Mouse (Mus musculus) lung, postnatal 0 days (tissue): ENCODE data around the gene Arhgef11. TPM values are rescaled to one million over a fixed set of nuclear protein-coding genes. Genes with fewer than 3 reads are reported as not detected.

Experiments
- ATAC-seq: fragments of 200-750 bp; cut with Nextera tagmentation; 2 replicates; pipeline ENCODE4 v1.8.0; 2017; ENCODE audit warnings: moderate library complexity
- DNase-seq: peaks from one replicate; pipeline ENCODE4 v3.0.0-alpha.2; 2016; ENCODE audit warnings: low spot score
- H3K27ac ChIP-seq: fragments of 300-500 bp; sonication (generic); 2 replicates; pipeline ENCODE4 v1.5.1; 2014; ENCODE audit warnings: antibody characterized with exemption, mild to moderate bottlenecking, low read length, mixed read lengths
- H3K27me3 ChIP-seq: fragments of 300-500 bp; sonication (generic); replicated peaks from 2 replicates; pipeline ENCODE4 v1.6.1; 2014; ENCODE audit warnings: low read length, mixed read lengths; ENCODE audit not compliant: insufficient read depth
- H3K36me3 ChIP-seq: fragments of 300-500 bp; sonication (generic); 2 replicates; pipeline ENCODE4 v1.6.1; 2014; ENCODE audit warnings: low read length, mixed read lengths; ENCODE audit not compliant: insufficient read depth
- H3K4me1 ChIP-seq: fragments of 300-500 bp; sonication (generic); 2 replicates; pipeline ENCODE4 v1.6.1; 2014; ENCODE audit warnings: antibody characterized with exemption, low read depth, low read length, mixed read lengths; ENCODE audit not compliant: insufficient read depth
- H3K4me2 ChIP-seq: fragments of 300-500 bp; sonication (generic); replicated peaks from 2 replicates; pipeline ENCODE4 v1.6.1; 2014; ENCODE audit warnings: low read depth, mild to moderate bottlenecking, low read length, moderate library complexity, mixed read lengths
- H3K4me3 ChIP-seq: fragments of 300-500 bp; sonication (generic); 2 replicates; pipeline ENCODE4 v1.5.1; 2014; ENCODE audit warnings: low read depth, low read length
- H3K9ac ChIP-seq: fragments of 300-500 bp; sonication (generic); replicated peaks from 2 replicates; pipeline ENCODE4 v1.6.1; 2014; ENCODE audit warnings: low read depth, mild to moderate bottlenecking
- H3K9me3 ChIP-seq: fragments of 300-500 bp; sonication (generic); 2 replicates; pipeline ENCODE4 v1.6.1; 2016; ENCODE audit warnings: low read length, mixed read lengths
- CTCF ChIP-seq: IDR thresholded peaks from 2 replicates; pipeline ENCODE4 v1.5.1; 2016; ENCODE audit warnings: antibody characterized with exemption, mild to moderate bottlenecking
- EP300 ChIP-seq: IDR thresholded peaks from 2 replicates; pipeline ENCODE4 v1.6.1; 2016; ENCODE audit warnings: antibody characterized with exemption, mild to moderate bottlenecking, control low read depth
- WGBS: fragments of 180-500 bp; shearing (Covaris S2); extraction: QIAGEN DNeasy Blood & Tissue Kit; methylation state at CpG from one replicate; pipeline ENCODE4 v1.1.7; 2014; 5-methylcytosine and 5-hydroxymethylcytosine counted together
- polyA plus RNA-seq: library from polyadenylated mRNA; unstranded; fragments of >200 nt; fragmentation: Nextera tagmentation; extraction: Ambion mirVana; gene quantifications from 2 replicates; pipeline ENCODE4 v1.2.1, GENCODE M21; 2015

The Arhgef11 gene
- polyA plus RNA-seq, 1 experiment from 2014 or later, result 9.8 TPM

DNA sequence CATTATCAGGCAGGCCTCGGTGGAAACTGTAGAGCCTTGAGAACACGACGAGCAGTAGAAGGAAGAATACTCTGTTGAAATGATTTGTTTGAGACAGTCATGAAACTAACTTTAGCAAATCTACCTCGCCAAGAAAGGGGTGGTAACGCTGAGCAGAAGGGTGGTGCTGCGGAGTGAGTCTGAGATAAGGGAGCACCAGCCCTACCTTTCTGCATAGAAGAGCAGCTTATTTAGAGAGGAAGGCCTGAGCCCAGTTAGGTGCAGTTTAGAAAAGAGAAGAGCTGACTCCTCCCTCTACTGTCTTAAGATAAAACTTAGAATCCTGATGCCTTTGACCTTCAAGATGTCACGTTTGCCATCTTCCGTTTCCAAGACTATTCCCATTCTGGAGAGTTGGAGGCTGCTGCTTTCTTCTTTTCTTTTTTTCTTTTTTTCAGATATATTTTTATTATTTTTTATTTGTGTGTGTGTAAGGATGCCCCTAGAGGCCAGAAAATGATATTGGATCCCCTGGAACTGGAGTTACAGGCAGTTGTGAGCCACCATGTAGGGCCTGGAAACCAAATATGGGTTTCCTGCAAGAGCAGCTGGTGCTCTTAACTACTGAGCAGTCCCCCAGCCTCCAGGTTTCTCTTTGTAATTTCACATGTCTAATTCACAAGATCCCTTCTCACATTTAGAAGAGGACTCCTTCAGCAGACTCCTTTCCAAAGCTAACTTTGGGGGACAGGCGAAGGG is 42.5 kb downstream of the Arhgef11 start:
- no peak overlapping the region for H3K4me2 ChIP-seq
- TF ChIP-seq EP300 (no peak), CTCF (no peak)
- no peak overlapping the region for H3K9ac ChIP-seq
- H3K4me1 ChIP-seq, result no peaks in the 10 kb centered on the region
- DNase-seq, result peak; percentile 12
- WGBS, result 82% methylated on average over 9 of the region's 9 CpGs
- no peak overlapping the region for H3K4me3 ChIP-seq
- no peak overlapping the region for H3K27ac ChIP-seq
- no peaks in the 10 kb centered on the region for H3K9me3 ChIP-seq
- no peaks in the 10 kb centered on the region for H3K36me3 ChIP-seq
- no peak for ATAC-seq
- H3K27me3 ChIP-seq, result no peaks in the 10 kb centered on the region

DNA sequence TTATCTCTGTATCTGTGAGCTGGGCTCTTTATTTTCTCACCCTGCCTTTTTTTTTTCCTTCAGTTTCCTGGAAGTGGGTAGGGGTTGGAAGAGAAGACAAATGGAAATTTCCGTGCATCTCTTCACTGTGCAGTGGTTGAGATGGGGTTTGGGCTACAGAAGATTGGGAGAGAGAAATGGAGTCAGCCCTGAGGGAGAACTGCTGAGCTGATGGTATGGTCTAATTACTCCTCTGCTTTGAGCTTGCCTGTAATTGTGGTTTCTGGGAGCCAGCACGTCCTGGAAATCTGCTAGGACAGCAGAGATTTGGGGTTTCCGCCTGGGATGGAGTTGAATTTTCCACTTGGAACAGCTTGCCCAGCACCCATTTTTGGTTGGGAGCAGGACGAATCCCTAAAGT is 43.1 kb downstream of the Arhgef11 start:
- Histone ChIP-seq H3K27ac (no peak overlapping the region), H3K27me3 (no peaks in the 10 kb centered on the region), H3K4me2 (no peak overlapping the region), H3K9me3 (no peaks in the 10 kb centered on the region), H3K9ac (no peak overlapping the region), H3K36me3 (no peaks in the 10 kb centered on the region), H3K4me1 (no peaks in the 10 kb centered on the region), H3K4me3 (no peak overlapping the region)
- 94% methylated on average over 4 of the region's 4 CpGs for WGBS
- no peak for TF ChIP-seq EP300
- TF ChIP-seq CTCF, result no peak
- ATAC-seq, result no peak
- DNase-seq, result no peak

DNA sequence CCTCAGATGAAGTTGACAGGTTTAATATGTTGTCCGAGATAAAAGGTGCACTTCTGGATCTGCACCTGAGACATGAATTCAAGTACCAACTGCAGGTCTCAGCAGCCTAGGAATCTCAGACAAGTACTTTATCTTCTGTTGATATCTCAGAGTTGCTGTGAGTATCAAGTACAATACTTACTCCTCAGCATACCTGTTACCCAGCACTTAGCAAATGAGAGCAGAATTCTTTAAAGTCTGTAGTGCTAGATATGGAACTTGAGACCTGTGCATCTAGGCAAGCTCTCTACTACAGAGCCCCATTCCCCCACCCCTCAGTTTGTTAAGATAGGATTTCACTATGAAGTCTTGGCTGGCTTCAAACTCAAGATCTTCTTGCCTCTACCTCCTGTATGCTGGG is 43.9 kb downstream of the Arhgef11 start:
- TF ChIP-seq CTCF, result no peak
- TF ChIP-seq EP300, result peak; percentile 74
- 51% methylated on average over 1 of the region's 1 CpGs for WGBS

DNA sequence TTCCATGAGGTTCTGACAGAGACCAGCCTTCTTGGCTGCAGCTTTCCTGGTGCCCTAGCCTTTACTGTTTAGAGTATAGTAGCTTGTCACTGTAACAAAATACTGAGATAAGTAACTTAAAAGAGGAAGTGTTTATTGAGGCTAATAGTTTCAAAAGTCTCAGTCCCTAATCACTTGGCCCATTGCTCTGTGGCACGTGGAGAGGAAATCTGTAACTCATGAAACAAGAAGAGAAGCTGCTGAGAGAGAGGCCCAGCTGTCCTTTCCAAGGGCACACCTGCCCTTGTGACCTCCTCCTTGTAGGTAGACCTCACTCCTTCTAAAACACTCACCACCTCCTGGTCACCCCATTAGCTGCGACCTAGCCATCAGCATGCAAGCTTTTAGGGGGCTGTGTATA is 101.2 kb downstream of the Arhgef11 start:
- Histone ChIP-seq H3K27me3 (no peaks in the 10 kb centered on the region), H3K4me3 (no peak overlapping the region), H3K9ac (no peak overlapping the region), H3K9me3 (no peaks in the 10 kb centered on the region), H3K4me1 (no peaks in the 10 kb centered on the region), H3K4me2 (no peak overlapping the region), H3K36me3 (peaks cover 53% of the 10 kb centered on the region), H3K27ac (no peak overlapping the region)
- DNase-seq (no peak), ATAC-seq (no peak)
- TF ChIP-seq EP300 (no peak), CTCF (no peak)
- 78% methylated on average over 2 of the region's 2 CpGs for WGBS

More for the DNA sequence above, 43.9 kb downstream of the Arhgef11 start:
- H3K4me1 ChIP-seq, result no peaks in the 10 kb centered on the region
- no peaks in the 10 kb centered on the region for H3K36me3 ChIP-seq
- peak; percentile 46 for DNase-seq
- no peak overlapping the region for H3K9ac ChIP-seq
- H3K27me3 ChIP-seq, result no peaks in the 10 kb centered on the region
- H3K9me3 ChIP-seq, result no peaks in the 10 kb centered on the region
- ATAC-seq, result peak; percentile 88
- H3K4me3 ChIP-seq, result no peak overlapping the region
- no peak overlapping the region for H3K27ac ChIP-seq
- H3K4me2 ChIP-seq, result no peak overlapping the region

DNA sequence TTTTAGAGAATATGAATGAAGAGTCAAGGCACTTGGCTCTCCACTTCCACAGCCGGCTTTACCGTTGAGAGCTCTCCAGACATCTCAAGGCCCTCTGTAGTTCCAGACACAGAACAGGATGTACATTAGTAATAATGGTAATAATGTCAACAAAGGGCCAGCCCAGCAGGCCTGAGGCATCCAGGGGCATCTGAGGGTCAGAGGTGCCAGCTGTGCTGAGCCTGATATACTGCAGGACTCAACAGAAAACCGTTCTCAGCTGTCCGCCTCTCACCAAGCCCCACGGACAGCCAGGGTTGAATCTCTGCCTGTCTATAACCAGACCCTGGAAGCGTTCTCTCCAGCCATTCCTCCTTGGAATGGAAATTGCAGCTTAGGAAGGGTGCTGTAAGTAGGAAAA is 107.2 kb downstream of the Arhgef11 start:
- Histone ChIP-seq H3K27ac (no peak overlapping the region), H3K9me3 (no peaks in the 10 kb centered on the region), H3K4me1 (no peaks in the 10 kb centered on the region), H3K9ac (no peak overlapping the region), H3K4me2 (no peak overlapping the region), H3K4me3 (no peak overlapping the region), H3K36me3 (peaks cover 60% of the 10 kb centered on the region), H3K27me3 (no peaks in the 10 kb centered on the region)
- no peak for DNase-seq
- no peak for TF ChIP-seq CTCF
- ATAC-seq, result peak; percentile 46; the same call in 1 of the 2 replicates
- WGBS, result 48% methylated on average over 6 of the region's 6 CpGs

DNA sequence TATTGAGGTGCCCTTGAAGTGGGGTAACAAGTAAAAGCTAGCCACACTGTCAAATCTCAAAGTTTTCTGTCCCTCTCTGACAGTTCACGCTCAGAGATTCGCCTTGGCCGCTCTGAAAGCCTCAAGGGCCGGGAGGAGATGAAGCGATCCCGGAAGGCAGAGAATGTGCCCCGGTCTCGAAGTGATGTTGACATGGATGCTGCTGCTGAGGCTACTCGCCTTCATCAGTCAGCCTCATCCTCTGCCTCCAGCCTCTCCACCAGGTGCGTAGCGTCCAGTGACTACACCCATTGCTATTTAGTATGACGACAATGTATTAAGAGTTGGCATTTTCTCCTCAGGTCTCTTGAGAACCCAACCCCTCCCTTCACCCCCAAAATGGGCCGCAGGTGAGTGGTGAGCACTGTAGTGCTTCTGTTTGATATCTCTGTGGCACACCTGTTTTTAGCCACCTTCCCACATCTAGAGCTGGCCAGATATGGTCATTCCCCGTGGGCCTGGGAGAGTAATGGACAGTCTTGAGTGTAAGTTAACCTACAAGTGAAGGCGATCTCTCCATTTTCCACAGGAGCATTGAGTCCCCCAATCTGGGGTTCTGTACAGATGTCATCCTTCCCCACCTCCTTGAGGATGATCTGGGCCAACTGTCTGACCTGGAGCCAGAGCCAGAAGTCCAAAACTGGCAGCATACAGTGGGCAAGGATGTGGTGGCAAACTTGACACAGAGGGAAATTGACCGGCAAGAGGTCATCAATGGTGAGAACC is 108.2 kb downstream of the Arhgef11 start:
- no peak for DNase-seq
- WGBS, result 95% methylated on average over 16 of the region's 16 CpGs
- H3K4me1 ChIP-seq, result no peaks in the 10 kb centered on the region
- no peak overlapping the region for H3K9ac ChIP-seq
- H3K27me3 ChIP-seq, result no peaks in the 10 kb centered on the region
- no peaks in the 10 kb centered on the region for H3K9me3 ChIP-seq
- no peak overlapping the region for H3K4me2 ChIP-seq
- no peak for ATAC-seq
- peaks cover 67% of the 10 kb centered on the region for H3K36me3 ChIP-seq
- no peak overlapping the region for H3K4me3 ChIP-seq
- no peak overlapping the region for H3K27ac ChIP-seq
- TF ChIP-seq EP300 (no peak), CTCF (no peak)
